Mouse (Mus musculus) neural tube, embryonic 13.5 days (tissue): Measurements from ENCODE around the gene Slc52a3. TPM values are rescaled to one million over a fixed set of nuclear protein-coding genes. Genes with fewer than 3 reads are reported as not detected.

ENCODE experiments used
- ATAC-seq: fragments of 200-750 bp; cut with Nextera tagmentation; 2 replicates; pipeline ENCODE4 v1.8.0; 2017; ENCODE audit warnings: low read depth, mild to moderate bottlenecking, moderate TSS enrichment, moderate library complexity
- H3K27ac ChIP-seq: fragments of 300-500 bp; sonication (generic); replicated peaks from 2 replicates; pipeline ENCODE4 v1.5.1; 2015; ENCODE audit warnings: moderate library complexity, mild to moderate bottlenecking, inconsistent platforms
- H3K27me3 ChIP-seq: fragments of 300-500 bp; sonication (generic); 2 replicates; pipeline ENCODE4 v1.6.1; 2015; ENCODE audit warnings: mild to moderate bottlenecking, inconsistent platforms
- H3K36me3 ChIP-seq: fragments of 300-500 bp; sonication (generic); 2 replicates; pipeline ENCODE4 v1.6.1; 2015; ENCODE audit warnings: mild to moderate bottlenecking, inconsistent platforms
- H3K4me1 ChIP-seq: fragments of 300-500 bp; sonication (generic); replicated peaks from 2 replicates; pipeline ENCODE4 v1.6.1; 2015; ENCODE audit warnings: inconsistent platforms
- H3K4me2 ChIP-seq: fragments of 300-500 bp; sonication (generic); 2 replicates; pipeline ENCODE4 v1.6.1; 2015; ENCODE audit warnings: inconsistent platforms, mild to moderate bottlenecking, moderate library complexity
- H3K4me3 ChIP-seq: fragments of 300-500 bp; sonication (generic); 2 replicates; pipeline ENCODE4 v1.5.1; 2015; ENCODE audit warnings: mild to moderate bottlenecking, inconsistent platforms
- H3K9ac ChIP-seq: fragments of 300-500 bp; sonication (generic); 2 replicates; pipeline ENCODE4 v1.6.1; 2015; ENCODE audit warnings: moderate library complexity, mild to moderate bottlenecking, inconsistent platforms
- H3K9me3 ChIP-seq: fragments of 300-500 bp; sonication (generic); 2 replicates; pipeline ENCODE4 v1.6.1; 2016; ENCODE audit warnings: inconsistent platforms
- WGBS: fragments of 180-500 bp; shearing (Covaris S2); methylation state at CpG from one replicate; pipeline ENCODE4 v1.1.7; 2015; 5-methylcytosine and 5-hydroxymethylcytosine counted together
- polyA plus RNA-seq: library from polyadenylated mRNA; unstranded; fragments of >200 nt; fragmentation: Nextera tagmentation; extraction: Ambion mirVana; gene quantifications from 2 replicates; pipeline ENCODE4 v1.2.1, GENCODE M21; 2015

The Slc52a3 gene
- polyA plus RNA-seq, 1 experiment from 2014 or later = 0.99 TPM

- no peak overlapping the region for H3K9ac ChIP-seq
- 92% methylated on average over 3 of the region's 3 CpGs for WGBS
- no peak overlapping the region for H3K27ac ChIP-seq
- H3K9me3 ChIP-seq = no peaks in the 10 kb centered on the region
- H3K27me3 ChIP-seq = 0 out of 2 replicates have a peak, but pooled peaks cover 3% of the 10 kb centered on the region
- H3K4me1 ChIP-seq = peaks cover 70% of the 10 kb centered on the region
- H3K4me2 ChIP-seq = no peak overlapping the region
- no peak for ATAC-seq
- no peaks in the 10 kb centered on the region for H3K36me3 ChIP-seq
- no peak overlapping the region for H3K4me3 ChIP-seq
Measured at GRCm38 (mm10) chr2:151976067-151976466, 20.2 kb upstream of the Slc52a3 start.

- ATAC-seq = no peak
- no peaks in the 10 kb centered on the region for H3K9me3 ChIP-seq
- peak overlapping the region; percentile 87 for H3K4me2 ChIP-seq
- no peak overlapping the region for H3K4me3 ChIP-seq
- 0 out of 2 replicates have a peak, but pooled peaks cover 3% of the 10 kb centered on the region for H3K27me3 ChIP-seq
- H3K4me1 ChIP-seq = peaks cover 54% of the 10 kb centered on the region
- H3K27ac ChIP-seq = no peak overlapping the region
- H3K36me3 ChIP-seq = no peaks in the 10 kb centered on the region
- H3K9ac ChIP-seq = 0 out of 2 replicates have a peak overlapping the region, but pooled peaks have one; percentile 22
- 84% methylated on average over 4 of the region's 4 CpGs for WGBS
Measured at GRCm38 (mm10) chr2:151977689-151978440, 18.4 kb upstream of the Slc52a3 start.

GRCm38 (mm10) chr2:151978494-151978893, 17.8 kb upstream of the Slc52a3 start:
- 62% methylated on average over 6 of the region's 6 CpGs for WGBS
- no peaks in the 10 kb centered on the region for H3K9me3 ChIP-seq
- H3K4me3 ChIP-seq = no peak overlapping the region
- H3K27ac ChIP-seq = no peak overlapping the region
- ATAC-seq = no peak
- peak overlapping the region; percentile 87 for H3K4me2 ChIP-seq
- 0 out of 2 replicates have a peak overlapping the region, but pooled peaks have one; percentile 22 for H3K9ac ChIP-seq
- peaks cover 48% of the 10 kb centered on the region for H3K4me1 ChIP-seq
- H3K27me3 ChIP-seq = 0 out of 2 replicates have a peak, but pooled peaks cover 3% of the 10 kb centered on the region
- no peaks in the 10 kb centered on the region for H3K36me3 ChIP-seq

DNA sequence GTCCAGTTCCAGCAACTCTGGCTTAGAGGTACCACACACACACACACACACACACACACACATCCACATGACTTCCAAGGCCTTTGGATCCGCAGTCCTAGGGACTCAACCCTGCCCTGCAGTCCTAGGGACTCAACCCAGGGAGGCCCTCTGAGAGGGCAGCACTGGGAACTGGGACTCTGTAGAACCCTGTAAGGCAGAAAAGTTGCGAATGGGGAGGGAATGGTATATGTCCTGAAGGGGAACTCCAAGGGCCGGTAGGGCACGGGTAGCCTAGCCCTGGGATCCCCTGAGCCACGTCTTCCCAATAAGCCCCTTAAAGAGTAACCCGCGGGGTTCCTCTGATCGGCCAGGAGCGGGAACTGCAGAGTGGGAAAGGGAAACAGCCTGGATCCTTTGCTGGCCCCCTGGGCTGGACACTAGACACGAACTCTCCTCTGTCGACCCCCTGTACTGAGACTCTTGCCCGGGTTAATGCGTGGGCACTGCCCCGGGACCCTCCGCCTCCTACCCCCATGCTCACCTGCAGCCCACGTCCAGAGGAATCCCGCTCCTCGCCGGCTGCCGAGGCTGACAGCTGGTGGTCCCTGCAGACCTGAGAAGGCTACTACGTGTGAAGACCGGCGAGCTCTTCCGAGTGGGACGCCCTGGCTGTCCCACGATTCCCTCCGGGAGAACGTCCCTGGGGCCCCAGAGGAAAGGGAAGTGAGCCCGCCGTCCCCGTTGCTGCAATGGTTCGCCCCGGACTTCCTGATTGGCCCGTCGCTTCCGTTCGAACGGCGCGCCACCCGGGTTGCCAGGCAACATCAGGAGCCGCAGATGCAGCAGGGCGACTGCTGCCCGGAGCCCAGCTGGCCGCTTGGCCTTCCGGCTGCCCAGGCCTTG, 16.6 kb upstream of the Slc52a3 start, which contains the start of gene Fam110a:
Fam110a (minus strand) TSS at position 750 of the 885 bp plus-strand sequence.
- peak; percentile 87 for ATAC-seq
- no peaks in the 10 kb centered on the region for H3K27me3 ChIP-seq
- no peaks in the 10 kb centered on the region for H3K9me3 ChIP-seq
- under 1% methylated on average over 46 of the region's 46 CpGs for WGBS
- H3K4me1 ChIP-seq = peaks cover 36% of the 10 kb centered on the region
- H3K4me3 ChIP-seq = peak within 1 kb of the TSS; percentile 79
- peak within 1 kb of the TSS; percentile 87 for H3K4me2 ChIP-seq
- H3K36me3 ChIP-seq = no peaks in the 10 kb centered on the region
- H3K9ac ChIP-seq = peak within 1 kb of the TSS; percentile 85
- peak within 1 kb of the TSS; percentile 75 for H3K27ac ChIP-seq

- H3K9ac ChIP-seq = peak overlapping the region; percentile 85
- H3K36me3 ChIP-seq = no peaks in the 10 kb centered on the region
- peak overlapping the region; percentile 87 for H3K4me2 ChIP-seq
- WGBS = 37% methylated on average over 3 of the region's 3 CpGs
- ATAC-seq = peak; percentile 40
- no peaks in the 10 kb centered on the region for H3K9me3 ChIP-seq
- peaks cover 36% of the 10 kb centered on the region for H3K4me1 ChIP-seq
- peak overlapping the region; percentile 75 for H3K27ac ChIP-seq
- H3K4me3 ChIP-seq = peak overlapping the region; percentile 79
- no peaks in the 10 kb centered on the region for H3K27me3 ChIP-seq
Measured at GRCm38 (mm10) chr2:151980355-151980693, 16.0 kb upstream of the Slc52a3 start.

GRCm38 (mm10) chr2:151981268-151981667, 15.0 kb upstream of the Slc52a3 start:
- ATAC-seq = no peak
- no peaks in the 10 kb centered on the region for H3K36me3 ChIP-seq
- no peaks in the 10 kb centered on the region for H3K9me3 ChIP-seq
- H3K27ac ChIP-seq = no peak overlapping the region
- H3K9ac ChIP-seq = no peak overlapping the region
- no peaks in the 10 kb centered on the region for H3K27me3 ChIP-seq
- 72% methylated on average over 6 of the region's 6 CpGs for WGBS
- H3K4me1 ChIP-seq = peaks cover 36% of the 10 kb centered on the region
- H3K4me3 ChIP-seq = no peak overlapping the region
- no peak overlapping the region for H3K4me2 ChIP-seq

DNA sequence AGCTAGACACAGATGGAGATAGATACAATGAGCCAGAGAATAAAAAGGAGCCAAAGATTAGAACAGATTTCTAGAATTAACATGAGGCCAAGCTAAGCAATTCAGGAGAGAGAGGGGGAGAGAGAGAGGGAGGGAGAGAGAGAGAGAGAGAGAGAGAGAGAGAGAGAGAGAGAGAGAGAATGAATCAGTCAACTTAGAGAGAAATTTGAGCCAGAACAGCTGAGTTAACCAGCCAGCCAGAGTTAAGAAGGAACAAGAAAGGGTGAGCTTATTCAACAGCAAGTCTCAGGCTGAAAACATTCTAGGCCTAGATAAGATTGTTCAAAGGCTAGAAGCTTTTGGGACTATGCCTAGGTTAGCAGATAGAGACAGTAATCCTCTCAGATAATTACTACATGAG, 13.8 kb upstream of the Slc52a3 start:
- no peaks in the 10 kb centered on the region for H3K9me3 ChIP-seq
- no peaks in the 10 kb centered on the region for H3K36me3 ChIP-seq
- no peak overlapping the region for H3K9ac ChIP-seq
- H3K4me1 ChIP-seq = peaks cover 30% of the 10 kb centered on the region
- H3K27ac ChIP-seq = no peak overlapping the region
- no peaks in the 10 kb centered on the region for H3K27me3 ChIP-seq
- no peak for ATAC-seq
- H3K4me2 ChIP-seq = no peak overlapping the region
- H3K4me3 ChIP-seq = no peak overlapping the region

GRCm38 (mm10) chr2:151984019-151984418, 12.3 kb upstream of the Slc52a3 start:
- H3K27me3 ChIP-seq = no peaks in the 10 kb centered on the region
- H3K27ac ChIP-seq = no peak overlapping the region
- WGBS = 64% methylated on average over 9 of the region's 9 CpGs
- H3K4me1 ChIP-seq = peaks cover 15% of the 10 kb centered on the region
- no peak for ATAC-seq
- H3K36me3 ChIP-seq = no peaks in the 10 kb centered on the region
- no peak overlapping the region for H3K4me3 ChIP-seq
- H3K4me2 ChIP-seq = no peak overlapping the region
- no peaks in the 10 kb centered on the region for H3K9me3 ChIP-seq
- no peak overlapping the region for H3K9ac ChIP-seq

DNA sequence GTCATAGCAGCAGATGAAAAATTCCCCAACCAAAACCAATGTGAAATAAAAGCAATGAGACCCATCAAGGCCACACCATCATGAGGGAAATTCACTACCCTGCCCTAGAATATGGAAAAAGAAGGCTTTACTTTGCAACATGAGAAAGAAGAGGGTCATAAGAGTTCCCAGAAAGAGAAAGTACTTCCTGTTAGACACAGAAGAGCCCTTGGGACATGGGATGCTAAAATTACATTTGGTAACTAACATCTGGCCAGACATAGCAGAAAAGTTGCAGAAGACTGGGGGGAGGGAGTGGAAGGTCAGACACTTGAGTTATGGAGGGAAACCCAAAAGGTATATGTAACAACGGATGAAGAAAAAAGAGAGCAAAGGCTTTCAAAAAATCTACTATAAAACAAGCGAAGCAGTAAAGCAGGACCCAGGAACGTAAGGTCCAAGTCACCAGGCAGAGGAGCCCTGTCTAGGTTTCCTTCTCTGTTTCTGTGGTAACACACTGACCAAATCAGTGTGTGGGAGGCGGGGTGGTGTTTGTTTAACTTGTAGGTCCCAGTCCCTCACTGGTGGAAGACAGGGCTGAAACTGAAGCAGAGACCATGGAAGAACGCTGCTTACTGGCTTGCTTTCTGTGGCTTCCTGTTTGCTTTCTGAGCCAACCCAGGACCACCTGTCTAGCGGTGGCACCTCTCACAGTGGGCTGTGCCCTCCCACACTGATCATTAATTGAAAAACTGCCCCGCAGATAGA, 10.7 kb upstream of the Slc52a3 start:
- Histone ChIP-seq H3K27me3 (no peaks in the 10 kb centered on the region), H3K4me3 (no peak overlapping the region), H3K9me3 (no peaks in the 10 kb centered on the region), H3K9ac (no peak overlapping the region), H3K36me3 (no peaks in the 10 kb centered on the region), H3K4me1 (peaks cover 3% of the 10 kb centered on the region), H3K4me2 (no peak overlapping the region), H3K27ac (no peak overlapping the region)
- WGBS = 67% methylated on average over 7 of the region's 7 CpGs
- no peak for ATAC-seq

DNA sequence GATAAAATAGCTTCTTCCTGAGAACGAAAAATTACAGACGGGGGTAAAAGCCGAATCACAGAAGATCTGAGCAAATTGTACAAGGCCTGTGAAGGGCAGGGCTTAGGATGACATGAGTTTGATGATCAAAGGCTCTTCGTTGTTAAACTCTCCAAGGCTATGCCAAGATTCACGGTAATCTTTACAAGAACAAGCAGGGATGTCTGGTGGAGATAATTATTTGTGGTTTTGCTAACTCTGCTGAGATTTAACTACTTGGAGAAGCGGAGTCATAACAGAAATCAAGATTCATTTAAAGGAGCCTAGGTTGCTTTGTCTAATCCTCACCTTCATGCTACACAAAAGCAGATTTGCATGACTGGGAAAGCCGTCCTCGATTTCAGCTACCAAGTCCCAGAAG, 9.4 kb upstream of the Slc52a3 start:
- 87% methylated on average over 8 of the region's 8 CpGs for WGBS
- no peak overlapping the region for H3K9ac ChIP-seq
- H3K4me3 ChIP-seq = no peak overlapping the region
- H3K27me3 ChIP-seq = no peaks in the 10 kb centered on the region
- H3K27ac ChIP-seq = no peak overlapping the region
- H3K4me2 ChIP-seq = no peak overlapping the region
- H3K4me1 ChIP-seq = peaks cover 14% of the 10 kb centered on the region
- no peaks in the 10 kb centered on the region for H3K9me3 ChIP-seq
- H3K36me3 ChIP-seq = no peaks in the 10 kb centered on the region
- no peak for ATAC-seq

- no peak overlapping the region for H3K27ac ChIP-seq
- no peaks in the 10 kb centered on the region for H3K36me3 ChIP-seq
- peaks cover 16% of the 10 kb centered on the region for H3K4me1 ChIP-seq
- H3K4me3 ChIP-seq = no peak overlapping the region
- H3K9ac ChIP-seq = no peak overlapping the region
- no peak for ATAC-seq
- WGBS = 72% methylated on average over 2 of the region's 2 CpGs
- H3K4me2 ChIP-seq = no peak overlapping the region
- 0 out of 2 replicates have a peak, but pooled peaks cover 5% of the 10 kb centered on the region for H3K27me3 ChIP-seq
- no peaks in the 10 kb centered on the region for H3K9me3 ChIP-seq
Measured at GRCm38 (mm10) chr2:151988978-151989377, 7.3 kb upstream of the Slc52a3 start.
